Comparison of ENCODE assay signal across 17 mouse cellular contexts in the genomic region with DNA sequence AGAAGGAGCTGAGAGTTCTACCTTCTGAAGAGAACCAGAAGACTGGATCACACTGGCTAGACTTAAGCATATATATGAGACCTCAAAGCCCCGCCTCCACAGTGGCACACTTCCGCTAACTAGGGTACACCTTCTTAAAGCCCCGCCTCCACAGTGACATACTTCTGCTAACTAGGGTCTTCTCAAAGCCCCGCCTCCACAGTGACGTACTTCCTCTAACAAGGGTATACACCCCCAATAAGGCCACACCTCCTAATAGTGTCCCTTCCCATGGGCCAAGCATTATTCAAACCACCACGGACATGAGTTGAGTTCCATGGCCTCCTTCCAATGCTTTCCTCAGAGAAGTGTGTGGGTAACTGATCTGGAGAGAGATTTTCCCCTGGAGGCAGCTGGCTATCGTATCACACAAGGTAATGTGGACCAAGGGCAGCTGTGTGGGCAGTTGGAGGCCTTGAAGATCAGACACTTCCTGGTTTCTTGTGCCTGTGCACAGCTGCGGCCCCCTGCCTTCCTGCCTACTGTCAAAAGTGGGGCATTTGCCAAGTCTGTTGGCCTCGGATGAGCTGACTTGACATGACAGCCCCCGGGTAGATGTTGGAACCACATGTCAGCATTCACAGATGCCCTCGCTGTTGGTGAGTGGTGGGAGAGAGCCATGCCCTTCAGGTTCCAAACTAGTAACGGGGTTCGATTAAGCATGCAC.
DNase-seq lines count a peak whose midpoint lies in the region; ATAC-seq and TF ChIP-seq lines count a peak whose summit lies in the region.
"Had no signal": no experiment of that assay in that cellular context is flagged by ENCODE, and none has a peak within 500 bp of the region (broad histone marks: within the 10 kb centered on the region; RNA-seq: fewer than 3 reads in every experiment).

No protein-coding gene starts in this region.

- H3K4me3 ChIP-seq in forebrain, postnatal 0 days (ENCODE audit: low read depth, low read length) = no peak overlapping the region
- no peak overlapping the region for H3K4me3 ChIP-seq in forebrain, embryonic 14.5 days (ENCODE audit: low read depth, low read length)
- peak overlapping the region; percentile 48 for H3K4me3 ChIP-seq in testis, adult 2 months (ENCODE audit: control insufficient read depth, low read depth, low read length)
- H3K4me3 ChIP-seq: limb, embryonic 13.5 days had no signal

- no peak overlapping the region for H3K4me2 ChIP-seq in forebrain, postnatal 0 days (ENCODE audit: low read depth)
- H3K4me2 ChIP-seq in forebrain, embryonic 14.5 days (ENCODE audit: low read length) = no peak overlapping the region
- H3K4me2 ChIP-seq: limb, embryonic 13.5 days; lung, embryonic 14.5 days had no signal

- H3K27ac ChIP-seq in forebrain, postnatal 0 days (ENCODE audit: low read depth, low read length) = peak overlapping the region; percentile 9; the same call in 1 of the 2 replicates
- no peak overlapping the region for H3K27ac ChIP-seq in forebrain, embryonic 14.5 days (ENCODE audit: low read depth, low read length)
- no peak overlapping the region; the same call in 1 of the 2 replicates for H3K27ac ChIP-seq in testis, adult 2 months (ENCODE audit: control insufficient read depth, insufficient read depth, low read depth, low read length)
- H3K27ac ChIP-seq: kidney, postnatal 0 days; limb, embryonic 13.5 days; stomach, postnatal 0 days had no signal

- H3K4me1 ChIP-seq in forebrain, postnatal 0 days (ENCODE audit: insufficient read depth) = peaks cover 5% of the 10 kb centered on the region; the same call in 1 of the 2 replicates
- peaks cover 6% of the 10 kb centered on the region for H3K4me1 ChIP-seq in forebrain, embryonic 14.5 days (ENCODE audit: control insufficient read depth, insufficient read depth, low read length)
- H3K4me1 ChIP-seq in testis, adult 2 months (ENCODE audit: control insufficient read depth, insufficient read depth, low read length) = peaks cover 24% of the 10 kb centered on the region

- 83% methylated on average over 13 of the region's 13 CpGs for WGBS in forebrain, postnatal 0 days
- whole genome bisulfite sequencing in forebrain, embryonic 14.5 days = 90% methylated on average over 13 of the region's 13 CpGs

- no peak for TF ChIP-seq CTCF in forebrain, postnatal 0 days (IDR thresholded peaks at IDR 0.05; ENCODE audit: low read depth)
- TF ChIP-seq CTCF in testis, adult 2 months (IDR thresholded peaks at IDR 0.05; ENCODE audit: control insufficient read depth, insufficient read depth, insufficient replicate concordance, low read depth, low read length) = no peak

- no peaks in the 10 kb centered on the region for H3K27me3 ChIP-seq in forebrain, postnatal 0 days (ENCODE audit: insufficient read depth, low read length)
- H3K27me3 ChIP-seq in forebrain, embryonic 14.5 days (replicated peaks; ENCODE audit: control insufficient read depth, insufficient read depth, low read length) = no peaks in the 10 kb centered on the region
- no peaks in the 10 kb centered on the region for H3K27me3 ChIP-seq in testis, adult 2 months (ENCODE audit: control insufficient read depth, insufficient read depth, low read length)
- H3K27me3 ChIP-seq: limb, embryonic 13.5 days had no signal

- no peak for ATAC-seq in forebrain, postnatal 0 days
- ATAC-seq in forebrain, embryonic 14.5 days = no peak
- ATAC-seq: inflammation-experienced regulatory T-cells, adult 6 months had no signal

- no peaks in the 10 kb centered on the region for H3K9me3 ChIP-seq in forebrain, postnatal 0 days (ENCODE audit: low read length)
- H3K9me3 ChIP-seq in forebrain, embryonic 14.5 days (replicated peaks; ENCODE audit: control insufficient read depth, low read length) = no peaks in the 10 kb centered on the region
- H3K9me3 ChIP-seq: limb, embryonic 13.5 days had no signal

- no peak overlapping the region for H3K9ac ChIP-seq in forebrain, postnatal 0 days
- H3K9ac ChIP-seq in forebrain, embryonic 14.5 days (ENCODE audit: low read length) = no peak overlapping the region
- H3K9ac ChIP-seq: limb, embryonic 13.5 days; lung, embryonic 14.5 days had no signal

- TF ChIP-seq POLR2A in testis, adult 2 months (IDR thresholded peaks at IDR 0.05; ENCODE audit: control insufficient read depth, low read depth, low read length) = no peak

- H3K36me3 ChIP-seq in forebrain, postnatal 0 days (ENCODE audit: insufficient read depth) = peaks cover 23% of the 10 kb centered on the region
- peaks cover 4% of the 10 kb centered on the region; the same call in 1 of the 2 replicates for H3K36me3 ChIP-seq in forebrain, embryonic 14.5 days (ENCODE audit: control insufficient read depth, insufficient read depth, low read length)
- no peaks in the 10 kb centered on the region for H3K36me3 ChIP-seq in testis, adult 2 months (ENCODE audit: control insufficient read depth, insufficient read depth, low read length)
- H3K36me3 ChIP-seq: limb, embryonic 13.5 days had no signal

- no peak for DNase-seq in forebrain, postnatal 0 days
- no peak for DNase-seq in forebrain, embryonic 14.5 days (ENCODE audit: low spot score)
- DNase-seq in testis, postnatal 14 days (ENCODE audit: low spot score) = no peak
- peak; percentile 78 for DNase-seq in cerebellum, adult 9-11 months
- no peak for DNase-seq in right cerebral cortex, adult 18-20 months
- no peak for DNase-seq in MN1 (ENCODE audit: low spot score)
- no peak for DNase-seq in kidney, postnatal 14 days
- DNase-seq: adrenal gland, adult 8-10 months; B cell, adult 2 months; gastrocnemius, postnatal 10 days; lung, embryonic 14.5 days; spleen, adult 18-20 months had no signal
